Mouse (Mus musculus) erythroblast, embryonic 14.5 days (primary cell): ENCODE results near the gene Hs3st6. TPM values are rescaled to one million over a fixed set of nuclear protein-coding genes. Genes with fewer than 3 reads are reported as not detected.

ENCODE experiments used
- H3K27me3 ChIP-seq: 2 replicates; pipeline ENCODE4 v1.6.1; 2012; ENCODE audit warnings: inconsistent platforms; ENCODE audit not compliant: control insufficient read depth
- H3K36me3 ChIP-seq: 2 replicates; pipeline ENCODE4 v1.6.1; 2012; ENCODE audit warnings: mild to moderate bottlenecking, inconsistent platforms; ENCODE audit not compliant: control insufficient read depth
- H3K4me1 ChIP-seq: 2 replicates; pipeline ENCODE4 v1.6.1; 2012; ENCODE audit warnings: inconsistent platforms; ENCODE audit not compliant: control insufficient read depth
- H3K4me3 ChIP-seq: replicated peaks from 2 replicates; pipeline ENCODE3; 2012; ENCODE audit warnings: moderate library complexity, mild to moderate bottlenecking, inconsistent platforms
- H3K9me3 ChIP-seq: 2 replicates; pipeline ENCODE4 v1.6.1; 2012; ENCODE audit warnings: low read length, inconsistent platforms, mixed read lengths; ENCODE audit not compliant: control insufficient read depth
- GATA1 ChIP-seq: IDR thresholded peaks from 2 replicates; pipeline ENCODE4 v1.6.1; 2012; ENCODE audit warnings: low read length, inconsistent platforms, mixed read lengths
- TAL1 ChIP-seq: IDR thresholded peaks from 3 replicates; pipeline ENCODE4 v1.6.1; 2012; ENCODE audit warnings: low read length, inconsistent platforms, mixed read lengths
- polyA plus RNA-seq: library from polyadenylated mRNA; stranded (reverse); fragments of >175 nt; gene quantifications from 2 replicates; pipeline ENCODE4 v1.2.3, GENCODE M21; 2012

Gene Hs3st6
- polyA plus RNA-seq, 1 experiment = not detected

DNA sequence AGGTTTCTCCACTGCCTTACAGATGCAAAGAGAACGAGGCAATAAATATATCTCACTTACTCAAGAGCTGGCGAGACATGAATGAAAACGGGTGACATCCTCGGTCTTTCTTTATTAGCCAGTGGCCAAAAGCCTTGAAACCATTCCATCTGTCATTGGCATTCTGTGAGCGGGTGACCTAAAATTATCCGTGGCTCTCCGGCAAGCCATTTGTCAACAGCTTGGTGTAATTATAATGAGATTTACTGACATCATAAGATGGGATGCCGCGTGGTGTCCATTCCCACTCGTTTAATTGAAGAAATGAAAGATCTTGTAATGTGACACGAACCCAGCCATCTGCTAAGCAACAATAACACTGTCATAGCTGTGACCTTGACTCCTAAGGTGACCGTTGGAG is 42.0 kb downstream of the Hs3st6 start:
- TF ChIP-seq TAL1 (no peak), GATA1 (no peak)
- Histone ChIP-seq H3K36me3 (no peaks in the 10 kb centered on the region), H3K4me3 (no peak overlapping the region), H3K4me1 (peaks cover 8% of the 10 kb centered on the region), H3K27me3 (peaks cover 3% of the 10 kb centered on the region), H3K9me3 (no peaks in the 10 kb centered on the region)

DNA sequence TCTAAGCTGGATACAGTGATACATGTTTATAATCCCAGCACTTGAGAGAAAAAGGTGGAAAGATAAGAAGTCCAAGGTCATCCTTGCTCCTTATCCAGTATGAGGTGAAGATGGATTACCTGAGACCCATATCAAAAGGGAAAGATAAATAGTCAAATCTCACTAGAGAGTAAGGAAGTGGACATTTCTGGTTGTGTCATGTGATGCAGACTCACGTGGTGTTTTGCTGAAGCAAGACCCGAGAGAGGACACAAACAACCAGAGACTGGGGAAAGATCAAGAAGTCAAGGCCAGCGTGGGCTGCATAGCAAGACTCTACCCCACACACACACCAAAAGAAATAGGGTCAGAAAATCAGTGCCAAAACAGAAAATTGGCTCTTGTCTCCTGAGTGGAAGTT is 44.2 kb downstream of the Hs3st6 start:
- Histone ChIP-seq H3K36me3 (no peaks in the 10 kb centered on the region), H3K4me3 (no peak overlapping the region), H3K4me1 (peaks cover 8% of the 10 kb centered on the region), H3K27me3 (no peaks in the 10 kb centered on the region), H3K9me3 (no peaks in the 10 kb centered on the region)
- TF ChIP-seq GATA1 = no peak
- TF ChIP-seq TAL1 = no peak

DNA sequence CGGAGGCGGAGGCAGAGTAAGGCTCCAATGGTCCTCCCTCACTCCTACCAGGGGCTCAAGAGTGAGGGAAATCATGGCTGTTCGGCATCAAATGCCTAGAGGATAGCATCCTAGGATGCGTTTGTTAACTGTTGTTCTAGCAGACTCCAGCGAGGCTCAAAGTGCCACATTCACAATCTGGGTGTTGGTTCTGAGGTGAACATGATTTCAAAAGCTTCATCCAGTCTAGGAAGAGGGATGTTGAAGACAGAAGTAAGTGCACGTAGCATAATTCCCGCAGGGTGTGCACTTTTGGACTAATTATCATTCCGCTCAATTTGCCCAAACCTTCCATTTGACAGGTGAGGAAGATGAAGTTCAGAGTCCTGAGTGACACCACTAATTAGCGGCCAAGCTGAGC is 45.4 kb downstream of the Hs3st6 start:
- no peak for TF ChIP-seq GATA1
- TF ChIP-seq TAL1 = no peak
- Histone ChIP-seq H3K27me3 (no peaks in the 10 kb centered on the region), H3K4me1 (peaks cover 8% of the 10 kb centered on the region), H3K9me3 (no peaks in the 10 kb centered on the region), H3K36me3 (no peaks in the 10 kb centered on the region), H3K4me3 (no peak overlapping the region)

DNA sequence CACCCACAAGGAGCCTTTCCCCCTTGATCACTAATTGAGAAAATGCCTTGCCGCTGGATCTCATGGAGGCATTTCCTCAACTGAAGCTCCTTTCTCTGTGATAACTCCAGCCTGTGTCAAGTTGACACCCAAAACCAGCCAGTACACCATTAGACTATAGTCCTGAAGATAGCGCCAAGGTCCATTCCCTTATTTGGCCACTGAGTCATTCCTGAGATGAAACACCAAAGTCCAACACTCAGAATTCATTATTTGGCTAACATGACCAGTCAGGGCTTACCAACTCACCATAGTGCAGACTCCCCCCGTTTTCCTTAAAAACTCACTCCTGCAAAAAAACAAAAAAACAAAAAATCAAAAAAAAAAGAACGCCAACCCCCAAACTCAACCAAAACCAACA is 46.7 kb downstream of the Hs3st6 start:
- Histone ChIP-seq H3K4me3 (no peak overlapping the region), H3K9me3 (no peaks in the 10 kb centered on the region), H3K27me3 (peaks cover 3% of the 10 kb centered on the region), H3K36me3 (no peaks in the 10 kb centered on the region), H3K4me1 (peaks cover 17% of the 10 kb centered on the region)
- no peak for TF ChIP-seq GATA1
- no peak for TF ChIP-seq TAL1

DNA sequence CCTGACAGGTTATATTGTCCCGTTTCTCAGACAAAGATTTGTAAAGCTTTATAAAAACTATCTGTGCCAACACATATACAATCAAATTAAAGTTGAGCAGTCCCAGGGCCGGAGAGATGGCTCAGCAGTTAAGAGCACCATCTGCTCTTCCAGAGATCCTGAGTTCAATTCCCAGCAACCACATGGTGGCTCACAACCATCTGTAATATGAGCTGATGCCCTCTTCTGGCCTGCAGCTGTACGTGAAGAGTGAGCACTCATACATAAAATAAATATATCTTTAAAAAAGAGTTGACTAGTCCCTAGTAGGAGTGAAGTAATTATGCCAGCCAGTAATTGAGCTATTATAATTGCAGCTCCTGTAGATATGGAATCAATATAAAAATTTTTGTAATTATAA is 47.7 kb downstream of the Hs3st6 start:
- Histone ChIP-seq H3K36me3 (no peaks in the 10 kb centered on the region), H3K27me3 (peaks cover 11% of the 10 kb centered on the region), H3K4me3 (no peak overlapping the region), H3K4me1 (peaks cover 21% of the 10 kb centered on the region), H3K9me3 (no peaks in the 10 kb centered on the region)
- no peak for TF ChIP-seq TAL1
- no peak for TF ChIP-seq GATA1

DNA sequence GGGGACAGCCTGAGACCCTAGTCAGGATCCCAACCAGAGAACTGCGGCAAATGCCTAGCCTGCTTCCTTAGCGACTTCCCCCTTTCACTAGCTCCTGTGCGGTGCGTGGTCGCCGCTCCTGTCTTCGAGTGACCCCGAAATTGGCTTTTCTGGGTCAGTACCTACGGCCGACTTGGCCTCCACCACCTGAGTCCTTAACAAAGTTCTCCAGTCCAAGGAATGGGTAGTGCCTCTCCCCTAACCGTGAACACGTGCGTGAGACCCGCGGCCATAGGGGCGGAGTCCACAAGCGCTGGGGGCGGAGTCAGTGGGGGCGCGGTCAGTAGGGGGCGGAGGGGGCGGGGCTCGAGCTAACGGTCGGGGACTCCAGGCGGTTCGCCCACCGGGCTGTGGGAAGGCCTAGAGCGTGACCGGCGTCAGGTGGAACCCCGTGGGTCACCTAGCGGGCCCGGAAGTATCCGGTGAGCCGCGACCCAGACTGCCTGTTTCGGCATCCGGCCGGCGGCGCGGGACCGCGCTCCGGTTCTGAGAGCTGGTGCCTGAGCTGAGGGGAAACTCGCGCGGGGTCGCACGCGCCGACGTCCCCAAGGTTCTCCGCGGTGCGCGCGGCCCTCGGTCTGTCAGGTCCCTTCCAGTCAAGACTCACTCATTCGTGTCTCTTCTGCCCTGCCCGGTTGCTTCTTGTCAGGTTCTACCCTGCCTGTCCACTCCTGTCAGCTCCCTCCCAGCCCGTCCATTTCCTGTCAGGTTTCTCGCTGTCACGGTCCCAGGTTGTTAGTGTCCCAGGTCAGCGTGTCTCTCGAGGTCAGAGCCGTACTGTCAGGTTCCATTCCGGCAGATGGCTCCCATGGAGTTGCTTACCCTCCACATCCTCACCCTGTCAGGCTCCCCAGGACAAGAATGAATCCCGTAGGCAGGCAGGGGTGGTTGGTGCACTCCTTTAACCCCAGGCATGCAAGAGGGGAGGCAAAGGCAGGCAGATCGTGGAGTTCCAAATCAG is 51.5 kb downstream of the Hs3st6 start, which contains the start of gene Meiob:
Meiob (plus strand) TSS at position 338 of the 1,000 bp plus-strand sequence.
- no peak for TF ChIP-seq TAL1
- no peak for TF ChIP-seq GATA1

More for the DNA sequence above, 51.5 kb downstream of the Hs3st6 start, which contains the start of gene Meiob:
- Histone ChIP-seq H3K36me3 (no peaks in the 10 kb centered on the region), H3K4me3 (peak within 1 kb of the TSS; percentile 82), H3K27me3 (peaks cover 32% of the 10 kb centered on the region), H3K9me3 (no peaks in the 10 kb centered on the region), H3K4me1 (peaks cover 13% of the 10 kb centered on the region)

Other genes starting within 250 kb of the Hs3st6 start
- 11.3 and 12.7 TPM in 2 replicates for gene Traf7, start 225.1 kb upstream of the Hs3st6 start, polyA plus RNA-seq
- gene Rab26, start 218.8 kb upstream of the Hs3st6 start, polyA plus RNA-seq = 0.09 TPM in 1 of 2 replicates, not detected in the other
- 0.14 and 0.21 TPM in 2 replicates for gene Pkd1, start 203.2 kb upstream of the Hs3st6 start, polyA plus RNA-seq
- 4.0 and 5.2 TPM in 2 replicates for gene Tsc2, start 120.4 kb upstream of the Hs3st6 start, polyA plus RNA-seq
- 0.04 and 0.23 TPM in 2 replicates for gene Nthl1, start 120.3 kb upstream of the Hs3st6 start, polyA plus RNA-seq
- 0.04 and 0.18 TPM in 2 replicates for gene Slc9a3r2, start 102.7 kb upstream of the Hs3st6 start, polyA plus RNA-seq
- gene Npw, start 94.5 kb upstream of the Hs3st6 start, polyA plus RNA-seq = not detected in 2 replicates
- 7.3 and 7.6 TPM in 2 replicates for gene Zfp598, start 83.3 kb upstream of the Hs3st6 start, polyA plus RNA-seq
- gene Syngr3, start 63.0 kb upstream of the Hs3st6 start, polyA plus RNA-seq = not detected in 2 replicates
- gene Gfer, start 56.8 kb upstream of the Hs3st6 start, polyA plus RNA-seq = 6.4 and 9.0 TPM in 2 replicates
- 0.02 TPM in 1 of 2 replicates, not detected in the other for gene Noxo1, start 56.8 kb upstream of the Hs3st6 start, polyA plus RNA-seq
- 1.1 and 1.8 TPM in 2 replicates for gene Tbl3, start 45.3 kb upstream of the Hs3st6 start, polyA plus RNA-seq
- gene Rnf151, start 34.9 kb upstream of the Hs3st6 start, polyA plus RNA-seq = 0.19 TPM in 1 of 2 replicates, not detected in the other
- gene Rps2, start 34.9 kb upstream of the Hs3st6 start, polyA plus RNA-seq = 143 and 504 TPM in 2 replicates
- gene Ndufb10, start 28.5 kb upstream of the Hs3st6 start, polyA plus RNA-seq = 104 and 106 TPM in 2 replicates
- gene Rpl3l, start 25.2 kb upstream of the Hs3st6 start, polyA plus RNA-seq = not detected in 2 replicates
- gene Msrb1, start 16.3 kb upstream of the Hs3st6 start, polyA plus RNA-seq = 1.5 and 1.7 TPM in 2 replicates
- not detected in 2 replicates for gene Meiob, start 51.3 kb downstream of the Hs3st6 start, polyA plus RNA-seq
- gene Hagh, start 87.2 kb downstream of the Hs3st6 start, polyA plus RNA-seq = 26.8 and 33.4 TPM in 2 replicates
- 2.3 and 2.9 TPM in 2 replicates for gene Fahd1, start 97.4 kb downstream of the Hs3st6 start, polyA plus RNA-seq
- gene Igfals, start 113.0 kb downstream of the Hs3st6 start, polyA plus RNA-seq = not detected in 2 replicates
- gene Nubp2, start 133.4 kb downstream of the Hs3st6 start, polyA plus RNA-seq = 7.5 and 12.0 TPM in 2 replicates
- 9.2 and 10.3 TPM in 2 replicates for gene Spsb3, start 133.7 kb downstream of the Hs3st6 start, polyA plus RNA-seq
- 1.7 and 1.8 TPM in 2 replicates for gene Eme2, start 142.1 kb downstream of the Hs3st6 start, polyA plus RNA-seq
- 6.4 and 7.5 TPM in 2 replicates for gene Mrps34, start 142.1 kb downstream of the Hs3st6 start, polyA plus RNA-seq
- 14.9 and 16.7 TPM in 2 replicates for gene Nme3, start 143.5 kb downstream of the Hs3st6 start, polyA plus RNA-seq
- 5.7 and 7.2 TPM in 2 replicates for gene Mapk8ip3, start 184.0 kb downstream of the Hs3st6 start, polyA plus RNA-seq
- 0.83 and 1.0 TPM in 2 replicates for gene Jpt2, start 207.7 kb downstream of the Hs3st6 start, polyA plus RNA-seq